Mouse (Mus musculus): ENCODE measurements around the gene Klhl25.

- no peak for TF ChIP-seq CTCF (IDR thresholded peaks at IDR 0.05; ENCODE audit: low read depth)
- no peak for TF ChIP-seq EP300 (optimal IDR thresholded peaks at IDR 0.05)
Observed at GRCm38 (mm10) chr7:75865026-75865425, 16.9 kb downstream of the Klhl25 start.
